Mouse (Mus musculus): Measurements from ENCODE around the gene Scgb2b20. TPM values are rescaled to one million over a fixed set of nuclear protein-coding genes. Genes with fewer than 3 reads are reported as not detected.

The Scgb2b20 gene
- not detected in 2 replicates for polyA plus RNA-seq (2015; fragmentation: Nextera tagmentation; extraction: Ambion mirVana)

DNA sequence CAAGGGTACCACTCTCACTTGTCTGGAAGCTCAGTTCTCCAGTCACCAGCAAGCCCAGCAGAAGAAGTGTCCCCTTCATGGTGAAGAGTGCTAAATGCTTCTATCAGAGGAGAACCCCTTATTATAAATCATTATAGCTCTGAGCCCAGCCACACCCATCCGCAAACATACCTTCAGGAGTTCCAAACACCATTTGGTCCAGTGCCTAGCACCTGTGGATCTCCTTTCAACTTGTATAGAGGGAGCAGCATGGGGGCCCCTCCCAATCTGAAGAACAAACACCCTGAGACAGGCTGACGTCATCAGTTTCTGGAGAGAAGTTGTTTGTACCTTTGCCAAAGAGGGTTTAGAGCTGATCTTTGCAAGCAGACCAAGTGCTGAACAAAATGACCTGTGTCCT is at the start of gene Scgb2b20:
Gene Scgb2b20 (minus strand): TSS at position 101 of the 400 bp plus-strand sequence.

GRCm38 (mm10) chr7:33372934-33373333 is 6.8 kb upstream of the Scgb2b20 start, which contains the start of gene Scgb1b20:
Scgb1b20 (plus strand) TSS chr7:33373234.

Other genes starting within 250 kb of the Scgb2b20 start
- not detected in 2 replicates for gene Scgb2b18, start 192.5 kb downstream of the Scgb2b20 start, polyA plus RNA-seq (2015; fragmentation: Nextera tagmentation; extraction: Ambion mirVana)
- not detected in 2 replicates for gene Scgb1b18, start 180.8 kb downstream of the Scgb2b20 start, polyA plus RNA-seq (2015; fragmentation: Nextera tagmentation; extraction: Ambion mirVana)
- gene Scgb2b19, start 86.0 kb downstream of the Scgb2b20 start, polyA plus RNA-seq (2015; fragmentation: Nextera tagmentation; extraction: Ambion mirVana): not detected in 2 replicates
- not detected in 2 replicates for gene Scgb1b19, start 79.0 kb downstream of the Scgb2b20 start, polyA plus RNA-seq (2015; fragmentation: Nextera tagmentation; extraction: Ambion mirVana)
- gene Scgb1b20, start 6.9 kb upstream of the Scgb2b20 start, polyA plus RNA-seq (2015; fragmentation: Nextera tagmentation; extraction: Ambion mirVana): not detected in 2 replicates
- not detected in 2 replicates for gene Scgb2b21, start 154.1 kb upstream of the Scgb2b20 start, polyA plus RNA-seq (2015; fragmentation: Nextera tagmentation; extraction: Ambion mirVana)